Mouse (Mus musculus) thymus, postnatal 14 days (tissue): ENCODE measurements around the gene Plod3.

Experiments used
- DNase-seq: peaks from one replicate; pipeline ENCODE4 v3.0.0; 2021

Gene Plod3

GRCm38 (mm10) chr5:137028561-137029272, 41.9 kb downstream of the Plod3 start:
- no peak for DNase-seq

GRCm38 (mm10) chr5:137029273-137029585, 42.4 kb downstream of the Plod3 start:
- DNase-seq, result peak; percentile 10

GRCm38 (mm10) chr5:137029643-137030415, 43.0 kb downstream of the Plod3 start:
- DNase-seq, result peak; percentile 94

GRCm38 (mm10) chr5:137030416-137030810, 43.6 kb downstream of the Plod3 start:
- no peak for DNase-seq

GRCm38 (mm10) chr5:137031076-137032032, 44.5 kb downstream of the Plod3 start:
- peak; percentile 12 for DNase-seq

- DNase-seq, result peak; percentile 44
Observed at GRCm38 (mm10) chr5:137032033-137032421, 45.2 kb downstream of the Plod3 start.

GRCm38 (mm10) chr5:137032641-137033074, 45.8 kb downstream of the Plod3 start:
- DNase-seq, result peak; percentile 95

- no peak for DNase-seq
Observed at GRCm38 (mm10) chr5:137036211-137036610, 49.4 kb downstream of the Plod3 start.

GRCm38 (mm10) chr5:137039453-137039852, 52.6 kb downstream of the Plod3 start:
- DNase-seq, result no peak

- DNase-seq, result no peak
Observed at GRCm38 (mm10) chr5:137041442-137041841, 54.6 kb downstream of the Plod3 start.

- no peak for DNase-seq
Observed at GRCm38 (mm10) chr5:137043997-137044396, 57.2 kb downstream of the Plod3 start.

- DNase-seq, result peak; percentile 99
Observed at GRCm38 (mm10) chr5:137045402-137046323, 58.8 kb downstream of the Plod3 start, which contains the start of gene Ap1s1. TSS of gene Ap1s1 (minus strand) at chr5:137046135.
